Mouse (Mus musculus) intestine, postnatal 0 days (tissue): ENCODE measurements at regions not wholly inside any gene's neighbourhood (a gene's known extent, or its start where the extent isn't known, plus 50 kb on each side); places are given as distances from the start of the nearest gene placed in this dataset.

Experiments
- ATAC-seq: fragments of 200-750 bp; cut with Nextera tagmentation; 2 replicates; pipeline ENCODE4 v1.8.0; 2017; ENCODE audit warnings: mild to moderate bottlenecking, moderate TSS enrichment, moderate library complexity
- H3K27ac ChIP-seq: fragments of 300-500 bp; sonication (generic); 2 replicates; pipeline ENCODE4 v1.5.1; 2014; ENCODE audit warnings: mild to moderate bottlenecking, low read depth, low read length, moderate library complexity
- H3K27me3 ChIP-seq: fragments of 300-500 bp; sonication (generic); replicated peaks from 2 replicates; pipeline ENCODE4 v1.6.1; 2014; ENCODE audit warnings: low read length, mixed read lengths; ENCODE audit not compliant: control insufficient read depth, insufficient read depth
- H3K36me3 ChIP-seq: fragments of 300-500 bp; sonication (generic); 2 replicates; pipeline ENCODE4 v1.6.1; 2014; ENCODE audit warnings: mild to moderate bottlenecking, moderate library complexity; ENCODE audit not compliant: control insufficient read depth, insufficient read depth
- H3K4me1 ChIP-seq: fragments of 300-500 bp; sonication (generic); replicated peaks from 2 replicates; pipeline ENCODE4 v1.6.1; 2014; ENCODE audit warnings: antibody characterized with exemption, low read length, mixed read lengths; ENCODE audit not compliant: control insufficient read depth, insufficient read depth
- H3K4me2 ChIP-seq: fragments of 300-500 bp; sonication (generic); replicated peaks from 2 replicates; pipeline ENCODE4 v1.6.1; 2014; ENCODE audit warnings: low read depth, mild to moderate bottlenecking, moderate library complexity
- H3K4me3 ChIP-seq: fragments of 300-500 bp; sonication (generic); 2 replicates; pipeline ENCODE4 v1.5.1; 2014; ENCODE audit warnings: low read depth, low read length
- H3K9ac ChIP-seq: fragments of 300-500 bp; sonication (generic); 2 replicates; pipeline ENCODE4 v1.6.1; 2014; ENCODE audit warnings: mild to moderate bottlenecking, low read depth, low read length
- H3K9me3 ChIP-seq: fragments of 300-500 bp; sonication (generic); 2 replicates; pipeline ENCODE4 v1.6.1; 2016; ENCODE audit warnings: mixed run types; ENCODE audit not compliant: control insufficient read depth
- CTCF ChIP-seq: sonication (generic); IDR thresholded peaks from 2 replicates; pipeline ENCODE4 v1.5.1; 2016; ENCODE audit warnings: low read depth, mild to moderate bottlenecking, control low read depth, antibody characterized with exemption, moderate library complexity
- WGBS: fragments of 180-500 bp; shearing (Covaris S2); extraction: QIAGEN DNeasy Blood & Tissue Kit; methylation state at CpG from one replicate; pipeline ENCODE4 v1.1.7; 2014; 5-methylcytosine and 5-hydroxymethylcytosine counted together

GRCm38 (mm10) chr17:80801451-80801983 is 73.2 kb upstream of the Map4k3 start:
- no peaks in the 10 kb centered on the region for H3K36me3 ChIP-seq
- no peaks in the 10 kb centered on the region for H3K27me3 ChIP-seq
- 20% methylated on average over 16 of the region's 16 CpGs for WGBS
- H3K4me3 ChIP-seq = no peak overlapping the region
- H3K9me3 ChIP-seq = no peaks in the 10 kb centered on the region
- H3K9ac ChIP-seq = no peak overlapping the region
- peak overlapping the region; percentile 60 for H3K27ac ChIP-seq
- no peak overlapping the region for H3K4me2 ChIP-seq
- H3K4me1 ChIP-seq = no peaks in the 10 kb centered on the region
- no peak for ATAC-seq
- no peak for TF ChIP-seq CTCF

- H3K4me3 ChIP-seq = no peak overlapping the region
- H3K27ac ChIP-seq = no peak overlapping the region
- ATAC-seq = no peak
- H3K36me3 ChIP-seq = no peaks in the 10 kb centered on the region
- WGBS = 68% methylated on average over 13 of the region's 13 CpGs
- no peak overlapping the region for H3K4me2 ChIP-seq
- no peak overlapping the region for H3K9ac ChIP-seq
- no peak for TF ChIP-seq CTCF
- no peaks in the 10 kb centered on the region for H3K9me3 ChIP-seq
- H3K27me3 ChIP-seq = no peaks in the 10 kb centered on the region
- no peaks in the 10 kb centered on the region for H3K4me1 ChIP-seq
These were observed 72.6 kb upstream of the Map4k3 start for GRCm38 (mm10) chr17:80800877-80801276.

- 48% methylated on average over 5 of the region's 5 CpGs for WGBS
- Histone ChIP-seq H3K4me1 (no peaks in the 10 kb centered on the region), H3K4me2 (no peak overlapping the region), H3K27me3 (no peaks in the 10 kb centered on the region), H3K36me3 (no peaks in the 10 kb centered on the region), H3K9me3 (no peaks in the 10 kb centered on the region), H3K27ac (no peak overlapping the region), H3K9ac (no peak overlapping the region), H3K4me3 (no peak overlapping the region)
- no peak for ATAC-seq
- TF ChIP-seq CTCF = no peak
These were observed 72.2 kb upstream of the Map4k3 start for GRCm38 (mm10) chr17:80800454-80800853.

- WGBS = 91% methylated on average over 6 of the region's 6 CpGs
- H3K4me2 ChIP-seq = no peak overlapping the region
- TF ChIP-seq CTCF = no peak
- no peak overlapping the region for H3K27ac ChIP-seq
- ATAC-seq = no peak
- H3K4me1 ChIP-seq = no peaks in the 10 kb centered on the region
- no peak overlapping the region for H3K4me3 ChIP-seq
- no peak overlapping the region for H3K9ac ChIP-seq
- no peaks in the 10 kb centered on the region for H3K36me3 ChIP-seq
- H3K9me3 ChIP-seq = no peaks in the 10 kb centered on the region
- no peaks in the 10 kb centered on the region for H3K27me3 ChIP-seq
These were observed 70.8 kb upstream of the Map4k3 start for GRCm38 (mm10) chr17:80799061-80799460.

GRCm38 (mm10) chr17:80798281-80798980 is 70.1 kb upstream of the Map4k3 start:
- ATAC-seq = no peak
- Histone ChIP-seq H3K4me1 (no peaks in the 10 kb centered on the region), H3K9ac (no peak overlapping the region), H3K27me3 (no peaks in the 10 kb centered on the region), H3K27ac (no peak overlapping the region), H3K36me3 (no peaks in the 10 kb centered on the region), H3K4me3 (no peak overlapping the region), H3K4me2 (no peak overlapping the region), H3K9me3 (no peaks in the 10 kb centered on the region)
- 87% methylated on average over 6 of the region's 6 CpGs for WGBS
- no peak for TF ChIP-seq CTCF

GRCm38 (mm10) chr17:80796790-80797189 is 68.5 kb upstream of the Map4k3 start:
- no peak for TF ChIP-seq CTCF
- no peak for ATAC-seq

More at GRCm38 (mm10) chr17:80796790-80797189, 68.5 kb upstream of the Map4k3 start:
- H3K4me3 ChIP-seq = no peak overlapping the region
- 91% methylated on average over 5 of the region's 5 CpGs for WGBS
- no peaks in the 10 kb centered on the region for H3K27me3 ChIP-seq
- H3K4me1 ChIP-seq = no peaks in the 10 kb centered on the region
- no peaks in the 10 kb centered on the region for H3K36me3 ChIP-seq
- H3K4me2 ChIP-seq = no peak overlapping the region
- H3K9ac ChIP-seq = no peak overlapping the region
- H3K9me3 ChIP-seq = no peaks in the 10 kb centered on the region
- no peak overlapping the region for H3K27ac ChIP-seq
